Mouse (Mus musculus): ENCODE results near the gene 5730596B20Rik. TPM values are rescaled to one million over a fixed set of nuclear protein-coding genes. Genes with fewer than 3 reads are reported as not detected.

Gene 5730596B20Rik
- total RNA-seq, 2 experiments from 2014 or later = not detected

DNA sequence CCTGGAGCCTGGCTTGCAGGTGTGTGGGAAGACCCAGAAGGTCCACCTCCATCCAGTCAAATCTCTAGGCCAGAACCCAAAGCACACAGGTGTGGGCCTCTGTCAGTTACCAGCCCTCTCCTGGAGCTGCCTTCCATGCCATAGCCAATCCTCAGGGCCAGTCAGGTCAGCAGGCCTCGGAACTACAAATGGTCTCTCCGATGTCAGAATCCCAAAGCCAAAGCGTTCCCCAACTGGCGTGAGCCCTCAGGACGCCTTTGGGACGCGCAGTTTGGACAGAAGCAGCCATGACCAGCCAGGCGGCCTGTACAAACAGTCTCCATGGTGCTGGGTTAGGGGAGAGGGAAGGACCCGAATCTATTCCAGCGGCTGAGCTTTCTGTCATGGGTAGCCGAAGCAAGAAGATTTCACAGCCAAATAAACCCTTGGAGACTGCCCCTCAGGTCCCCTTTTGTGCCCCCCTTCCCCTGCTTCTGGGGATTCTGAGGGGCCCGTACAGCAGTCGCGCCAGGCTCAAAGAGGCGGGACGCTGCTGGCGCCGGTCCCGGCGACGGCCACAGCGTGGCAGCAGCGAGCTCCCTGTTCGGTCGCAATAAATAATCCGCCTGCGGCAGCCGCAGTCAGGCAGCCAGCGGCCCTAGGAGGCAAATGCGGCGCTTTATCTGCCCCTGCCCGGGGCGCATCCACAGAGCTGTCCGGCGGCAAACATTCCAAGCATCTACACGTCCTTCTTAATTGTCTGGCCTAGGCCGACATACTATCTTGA is 34.1 kb downstream of the 5730596B20Rik start:
- DNase-seq (ENCODE audit: low spot score) = peak; percentile 80

DNA sequence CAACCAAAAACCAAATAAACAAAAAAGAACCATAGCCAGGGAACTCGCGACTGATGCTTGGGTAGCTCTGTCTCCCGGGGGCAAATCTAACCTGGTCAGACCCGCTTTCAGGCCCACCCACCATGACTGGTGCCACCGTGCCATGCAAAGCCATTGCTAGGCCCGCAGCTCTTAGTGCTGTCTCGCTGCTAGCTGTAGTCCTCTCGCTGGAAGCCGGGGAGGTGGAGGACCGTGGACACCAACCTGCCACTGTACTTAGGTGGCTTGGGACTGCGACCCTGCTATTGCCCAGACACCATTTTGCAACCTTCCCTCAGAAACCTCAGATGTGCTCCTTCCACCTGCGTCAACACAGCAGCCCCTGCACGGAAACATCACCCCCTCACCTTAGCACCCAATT is 34.7 kb downstream of the 5730596B20Rik start:
- DNase-seq (ENCODE audit: low spot score) = no peak

DNA sequence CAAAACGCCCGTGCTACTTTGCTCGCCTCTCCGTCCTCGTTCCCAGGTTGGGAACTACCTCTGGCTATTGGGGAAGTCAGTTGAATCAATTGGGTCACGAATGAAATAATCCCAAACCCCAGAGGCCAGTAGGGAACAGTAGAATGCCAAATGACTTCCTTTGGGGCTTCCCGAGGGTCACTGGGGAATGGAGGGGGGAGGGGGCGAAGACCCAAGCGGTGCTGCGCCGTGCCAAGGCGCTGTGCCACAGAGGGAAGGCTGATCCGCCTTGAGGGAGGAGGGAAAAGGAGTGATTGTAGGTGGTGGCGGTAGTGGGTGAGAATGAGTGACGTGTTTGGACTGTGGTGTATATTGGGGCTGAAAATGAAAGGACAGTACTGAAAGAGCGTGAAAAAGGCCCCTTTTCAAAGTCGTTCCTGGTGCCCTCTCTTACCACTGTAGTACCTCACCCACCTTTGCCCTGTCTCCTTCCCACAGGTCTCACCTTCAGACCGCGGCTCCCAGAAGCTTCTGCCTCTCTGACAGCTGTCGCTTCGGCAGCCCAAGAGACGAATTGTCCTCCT is 35.3 kb downstream of the 5730596B20Rik start:
- DNase-seq (ENCODE audit: low spot score) = peak; percentile 30

DNA sequence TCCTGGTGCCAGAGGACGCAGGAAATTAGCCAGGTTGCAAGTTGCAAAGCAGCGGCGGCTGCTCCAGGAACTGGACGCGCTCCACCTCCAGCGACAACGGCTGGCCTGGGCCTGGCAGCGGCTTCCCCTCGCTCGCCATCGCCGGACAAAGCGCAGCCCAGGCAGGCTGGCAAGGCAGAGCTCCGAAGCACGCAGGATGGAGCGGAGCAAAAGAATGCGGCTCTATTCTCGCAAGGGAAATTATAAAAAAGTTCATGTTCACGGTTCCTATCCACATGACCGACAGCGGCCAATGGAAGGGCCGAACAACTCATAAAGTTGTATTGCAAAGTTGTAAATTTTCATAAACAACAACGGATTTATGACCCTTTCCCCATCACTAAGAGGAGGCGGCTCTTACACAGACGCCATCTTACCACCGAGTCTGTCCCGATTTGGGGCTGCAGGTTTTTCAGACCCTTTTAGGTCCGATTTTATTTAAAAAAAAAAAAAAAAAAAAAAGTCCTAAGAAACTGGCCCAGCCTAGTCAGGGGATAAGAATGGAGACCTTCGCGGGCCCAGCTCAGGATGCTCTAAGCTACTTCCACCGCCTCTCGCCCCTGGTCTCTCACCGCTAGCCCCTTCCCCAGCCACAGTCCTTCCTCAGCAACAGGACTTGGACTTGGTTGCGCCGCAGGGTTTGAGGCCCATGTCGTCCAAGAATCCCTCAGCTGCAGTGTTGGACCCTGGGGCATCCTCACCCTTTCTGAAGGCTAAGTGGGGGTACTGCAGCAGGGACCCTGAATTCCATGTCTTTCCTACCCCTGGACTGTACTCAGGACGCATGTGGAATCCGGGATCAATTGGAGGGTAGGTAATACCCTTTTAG is 36.1 kb downstream of the 5730596B20Rik start, which contains the start of the genes Hoxa3 and Gm28308:
Hoxa3 (minus strand) TSS at position 218 of the 868 bp plus-strand sequence.
Gm28308 (minus strand) TSS at position 221 of the 868 bp plus-strand sequence.
- DNase-seq (ENCODE audit: low spot score) = peak; percentile 78

DNA sequence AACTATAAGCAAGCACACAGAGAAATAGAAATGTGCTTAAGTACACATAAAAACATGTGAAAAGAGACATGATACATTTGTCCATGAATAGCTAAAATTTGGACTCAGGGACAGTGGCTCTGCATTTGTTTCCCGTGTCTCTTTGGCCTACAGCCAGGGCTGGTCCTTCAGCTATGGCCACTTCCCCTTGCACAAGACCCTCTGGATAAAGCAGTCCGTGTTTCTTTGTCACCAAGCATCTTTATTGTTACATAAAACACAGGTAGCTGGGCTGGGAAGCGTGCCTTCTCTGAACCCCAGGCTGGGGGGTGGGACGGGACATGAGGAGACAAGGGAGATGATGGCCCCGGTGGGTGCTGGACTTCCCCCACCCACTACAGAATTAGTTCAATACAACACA is 37.0 kb downstream of the 5730596B20Rik start:
- peak; percentile 1 for DNase-seq (ENCODE audit: low spot score)

DNA sequence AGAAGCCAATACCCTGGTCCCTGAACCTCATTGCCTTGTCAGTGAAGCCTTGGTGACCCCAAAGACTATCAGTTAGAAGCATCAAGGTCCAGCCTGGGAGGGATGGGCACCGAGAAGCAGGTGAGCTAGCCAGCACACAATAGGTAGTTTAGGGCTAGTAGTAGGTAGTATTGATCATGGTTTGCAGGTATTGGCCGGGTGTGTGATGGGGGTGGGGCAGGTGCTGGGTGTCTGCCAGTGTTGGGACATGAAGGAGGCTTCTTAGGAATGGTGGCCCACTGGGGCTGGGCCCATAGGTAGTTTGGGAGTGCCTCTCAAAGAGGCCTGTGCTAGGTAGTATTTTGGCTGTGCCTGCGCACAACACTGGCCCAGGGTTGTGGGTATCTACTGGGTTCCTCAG is 37.8 kb downstream of the 5730596B20Rik start:
- DNase-seq (ENCODE audit: low spot score) = peak; percentile 3

DNA sequence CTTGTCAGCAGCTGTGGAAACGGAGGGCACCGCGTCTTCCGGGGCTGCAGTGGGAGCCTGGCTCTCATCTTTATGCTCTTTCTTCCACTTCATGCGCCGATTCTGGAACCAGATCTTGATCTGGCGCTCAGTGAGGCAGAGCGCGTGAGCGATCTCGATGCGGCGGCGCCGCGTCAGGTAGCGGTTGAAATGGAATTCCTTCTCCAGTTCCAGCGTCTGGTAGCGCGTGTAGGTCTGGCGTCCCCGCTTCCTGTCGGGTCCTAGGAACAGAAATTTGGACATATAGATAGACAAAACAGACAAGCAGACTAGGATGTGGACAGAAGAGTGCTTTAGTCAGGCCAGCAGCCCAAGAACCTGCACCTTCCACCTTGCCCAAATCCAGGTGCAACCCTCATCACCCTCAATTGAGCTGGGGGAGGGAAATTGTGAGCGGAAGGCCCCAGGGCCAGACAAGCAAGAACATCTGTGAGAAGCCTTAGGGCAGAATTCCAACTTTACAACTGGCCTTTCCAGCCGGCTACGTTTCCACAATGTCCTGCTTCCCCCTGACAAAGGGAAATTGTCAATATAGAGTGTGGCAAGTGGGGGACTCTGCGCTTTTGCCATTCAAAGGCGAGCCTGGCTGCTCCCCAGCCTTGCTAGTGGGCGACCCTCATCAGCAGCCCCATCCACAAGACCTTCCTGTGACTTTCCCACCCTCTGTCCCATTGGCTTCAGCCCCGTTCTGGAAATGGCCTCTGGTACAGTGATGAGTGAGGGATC is 38.7 kb downstream of the 5730596B20Rik start:
- peak; percentile 7 for DNase-seq (ENCODE audit: low spot score)

DNA sequence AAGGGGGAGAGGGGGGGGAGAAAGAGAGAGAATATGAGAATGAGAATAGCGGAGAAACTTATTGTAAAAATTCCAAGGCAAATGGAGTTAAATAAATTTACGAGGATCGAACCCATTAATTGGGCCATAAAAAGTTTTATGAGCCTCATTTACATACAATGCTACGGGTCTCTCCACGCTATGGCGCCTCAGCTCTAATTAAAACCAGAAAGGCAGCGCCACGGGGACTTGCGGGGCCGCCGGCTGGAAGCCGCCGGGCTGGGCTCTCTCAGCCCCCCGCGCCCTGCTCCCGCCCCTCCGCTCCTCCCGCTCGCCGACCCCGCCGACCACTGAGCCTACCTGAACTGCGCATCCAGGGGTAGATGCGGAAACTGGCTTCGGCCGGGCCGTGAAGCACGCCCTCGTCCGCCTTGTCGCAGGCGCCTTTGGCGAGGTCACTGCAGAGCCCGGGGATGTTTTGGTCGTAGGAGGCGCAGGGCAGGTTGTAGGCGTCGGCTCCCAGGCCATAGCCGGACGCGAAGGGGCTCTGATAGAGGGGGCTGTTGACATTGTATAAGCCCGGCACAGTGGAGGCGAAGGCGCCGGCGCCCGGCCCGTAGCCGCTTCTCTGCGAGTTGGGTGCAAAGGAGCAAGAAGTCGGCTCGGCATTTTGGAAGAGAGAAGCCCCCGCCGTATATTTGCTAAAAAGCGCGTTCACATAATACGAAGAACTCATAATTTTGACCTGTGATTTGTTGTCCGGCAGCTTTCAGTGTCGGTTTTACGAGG is 39.6 kb downstream of the 5730596B20Rik start:
- peak; percentile 50 for DNase-seq (ENCODE audit: low spot score)

DNA sequence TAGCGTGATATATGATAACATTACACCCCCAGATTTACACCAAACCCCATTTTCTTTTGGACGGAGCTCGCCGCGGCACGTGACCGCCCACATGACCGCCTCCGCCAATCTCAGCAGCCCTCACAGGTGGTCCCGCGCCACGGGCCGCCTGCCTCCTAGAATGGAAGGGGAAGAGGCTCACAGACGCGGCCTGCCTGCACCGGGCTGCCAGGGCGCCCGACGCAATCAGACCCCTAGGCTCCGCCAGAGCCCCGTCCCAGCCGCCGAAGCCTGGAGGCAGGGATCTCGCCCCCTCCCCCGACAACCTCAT is 40.1 kb downstream of the 5730596B20Rik start:
- DNase-seq (ENCODE audit: low spot score) = peak; percentile 88

DNA sequence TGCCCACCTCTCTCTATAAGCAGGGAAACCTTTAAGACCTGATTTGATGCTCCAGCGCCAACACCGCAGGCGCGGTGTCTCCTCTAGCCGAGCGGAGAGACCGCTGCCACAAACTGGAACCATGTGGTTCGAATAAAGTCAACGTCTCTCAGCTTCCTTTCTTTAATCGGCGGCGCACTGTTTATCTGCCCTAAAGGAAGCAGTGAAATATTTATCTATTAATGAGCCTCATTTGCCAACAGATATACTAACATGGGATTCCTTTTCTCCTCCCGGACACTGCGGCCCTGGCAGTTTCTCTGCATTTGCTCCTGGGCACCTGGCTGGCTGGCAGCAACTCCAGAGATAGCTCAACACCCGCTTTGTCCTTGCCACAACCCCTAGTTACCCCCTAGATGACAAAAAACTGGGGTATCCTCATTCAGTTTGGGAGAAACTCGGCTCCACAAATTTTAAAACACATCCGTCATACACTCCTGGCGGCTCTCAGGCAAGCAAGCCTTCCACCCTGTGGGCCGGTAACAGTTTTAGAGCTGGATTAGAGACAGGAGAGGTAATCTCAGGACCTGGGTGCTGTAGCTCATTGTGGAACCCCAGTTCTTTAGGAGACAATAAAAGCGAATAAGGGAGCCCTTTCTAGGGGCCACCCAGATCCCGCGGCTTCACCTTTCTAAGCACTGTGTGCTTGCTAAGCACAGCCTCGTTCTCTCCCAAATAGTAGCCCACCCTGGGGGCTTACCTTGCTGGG is 40.8 kb downstream of the 5730596B20Rik start:
- DNase-seq (ENCODE audit: low spot score) = peak; percentile 9

DNA sequence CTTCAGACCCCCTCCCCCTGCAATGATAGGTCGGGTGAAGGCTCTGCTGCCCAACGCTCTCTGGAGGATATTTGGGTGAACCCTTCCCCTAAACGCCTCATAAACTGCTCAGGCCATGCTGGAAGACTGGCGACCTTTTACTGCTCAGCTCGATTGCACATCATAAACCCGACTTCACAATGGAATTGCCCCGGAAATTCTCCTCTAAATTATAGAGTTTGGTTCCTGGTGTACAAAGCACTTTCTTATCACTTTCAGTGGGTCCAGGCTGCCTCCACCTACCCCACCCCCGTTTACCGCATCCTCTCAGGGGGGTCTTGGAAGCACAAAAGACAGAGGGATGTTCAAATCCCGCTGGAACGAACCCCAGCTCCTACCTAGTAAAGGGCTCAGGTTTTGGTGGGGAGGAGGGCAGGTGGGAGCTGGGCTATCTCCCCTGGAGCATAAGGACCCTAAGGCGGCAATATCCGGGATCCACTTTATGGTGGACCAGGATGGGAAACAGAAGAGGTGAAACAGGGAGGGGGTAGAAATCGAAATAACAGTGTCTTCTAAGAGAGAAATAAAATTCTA is 41.4 kb downstream of the 5730596B20Rik start:
- DNase-seq (ENCODE audit: low spot score) = no peak

DNA sequence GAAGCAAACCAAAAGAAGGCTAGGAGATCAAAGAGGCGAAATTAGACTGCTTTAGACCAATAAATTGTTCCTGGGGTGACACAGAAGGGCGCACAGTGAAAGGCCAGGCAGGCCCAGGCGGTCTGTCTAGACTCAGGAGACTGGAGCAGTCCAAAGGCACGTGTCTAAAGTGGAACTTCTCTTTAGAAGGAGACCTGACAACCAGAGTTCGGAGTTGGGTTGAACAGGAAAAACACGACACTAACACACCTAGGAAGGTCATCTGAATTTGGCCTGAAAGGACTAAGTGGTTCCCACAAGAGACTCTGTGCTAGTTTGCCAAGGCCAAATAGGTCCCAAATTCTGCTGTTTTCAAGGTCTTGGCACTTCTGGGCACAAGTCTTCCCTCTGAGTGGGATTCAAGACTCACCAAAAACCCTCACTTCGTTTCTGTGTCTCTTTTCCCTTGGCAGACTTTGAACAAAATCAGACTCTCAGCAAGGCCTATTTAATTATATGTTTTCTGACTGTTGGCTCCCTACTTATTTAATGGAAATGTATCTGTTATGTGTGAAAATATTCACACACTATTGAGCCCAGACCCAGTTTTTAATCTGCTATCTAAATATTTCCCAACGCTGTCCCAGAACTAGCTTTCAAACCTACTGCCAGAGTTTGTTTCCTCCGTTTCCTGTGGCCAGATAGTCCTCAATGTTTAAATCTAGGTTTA is 42.1 kb downstream of the 5730596B20Rik start:
- DNase-seq (ENCODE audit: low spot score) = no peak

DNA sequence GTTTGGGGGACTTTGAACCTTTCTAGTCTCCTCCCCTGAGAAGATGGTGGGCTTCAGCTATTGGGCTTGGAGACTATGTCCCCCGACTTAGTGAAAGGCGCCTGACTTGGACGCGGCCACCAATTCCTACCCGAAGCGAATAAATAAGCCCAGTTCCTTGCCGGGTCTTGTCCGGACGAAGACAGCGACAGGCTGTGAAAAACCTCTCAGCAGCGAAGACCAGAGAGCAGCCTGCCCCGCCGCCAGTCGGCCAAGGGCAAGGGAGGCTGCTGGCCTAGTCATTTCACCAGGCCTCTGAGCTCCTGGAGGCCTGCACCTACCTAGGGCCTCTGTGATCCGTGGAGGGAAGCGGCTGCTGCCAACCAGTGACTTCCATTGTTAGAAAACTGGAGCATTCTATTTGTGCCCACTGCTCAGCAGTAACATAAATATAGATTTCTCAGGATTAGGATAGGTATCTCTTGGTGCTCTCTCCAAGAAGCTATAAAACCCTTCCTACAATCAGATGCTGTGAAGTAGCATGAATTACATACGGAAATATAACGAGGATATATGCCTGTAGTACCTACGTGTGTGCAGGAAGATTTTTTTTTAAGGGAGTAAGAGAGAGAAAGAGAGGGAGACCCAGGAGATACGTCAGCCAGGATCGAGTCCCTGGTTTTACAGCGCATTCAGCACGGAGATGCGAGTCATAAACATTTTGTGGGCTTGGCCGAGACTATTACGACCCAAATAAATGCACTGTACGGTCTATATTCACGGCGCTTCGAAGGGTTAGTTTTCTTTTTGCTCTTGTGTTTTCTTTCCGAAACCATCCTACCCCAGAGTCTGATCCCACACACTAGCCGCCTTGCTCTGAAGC is 42.9 kb downstream of the 5730596B20Rik start:
- no peak for DNase-seq (ENCODE audit: low spot score)

DNA sequence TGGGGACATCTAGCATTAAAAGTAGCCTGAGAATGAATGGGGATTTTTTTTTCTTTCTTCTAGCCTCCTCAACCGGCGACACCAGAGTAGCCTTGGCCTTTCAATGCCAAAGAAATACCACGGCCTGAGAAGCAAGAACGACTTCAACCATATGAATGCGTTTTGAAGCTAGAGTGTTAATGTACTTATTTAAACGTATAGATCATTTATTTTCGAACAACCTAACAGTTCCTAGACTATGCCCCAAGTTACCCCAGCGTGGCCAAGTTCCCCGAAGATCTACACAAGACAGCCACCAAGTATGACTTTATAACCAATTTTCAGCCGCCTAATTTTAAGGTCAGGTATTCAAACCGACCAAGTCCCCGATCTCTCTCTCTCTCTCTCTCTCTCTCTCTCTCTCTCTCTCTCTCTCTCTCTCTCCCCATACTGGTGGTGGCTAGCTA is 43.6 kb downstream of the 5730596B20Rik start:
- DNase-seq (ENCODE audit: low spot score) = no peak

DNA sequence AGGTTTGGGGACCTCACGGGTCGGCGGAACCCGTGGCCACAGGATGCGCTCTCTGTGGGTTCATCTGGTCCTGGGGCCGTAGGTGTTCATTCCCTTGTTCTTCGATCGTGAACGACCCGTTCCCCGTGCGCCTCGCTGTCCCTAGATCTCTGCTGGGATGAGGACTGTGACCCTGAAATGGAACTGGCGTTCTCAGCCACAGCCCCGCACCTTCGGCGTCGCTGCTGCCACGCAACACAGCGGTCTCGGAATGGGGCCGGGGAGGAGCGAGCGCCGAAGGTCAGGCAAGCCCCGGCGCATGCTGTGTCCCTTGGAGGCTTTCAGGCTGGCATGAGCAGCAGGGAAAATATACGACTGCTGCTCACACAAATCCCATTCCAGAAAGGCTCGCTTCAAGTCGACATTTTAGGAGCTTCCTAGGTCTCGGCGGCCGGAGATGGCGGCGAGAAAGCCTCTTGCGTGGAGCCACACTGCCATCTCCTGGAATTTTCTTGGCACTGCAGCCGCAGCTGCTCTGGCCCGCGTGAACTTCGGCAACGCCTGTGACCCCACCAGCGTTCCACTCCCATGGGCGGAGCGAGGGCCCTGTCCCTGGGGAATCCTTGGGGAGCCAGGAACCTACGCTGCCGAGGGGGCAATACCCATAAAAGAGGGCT is 44.2 kb downstream of the 5730596B20Rik start, which contains the start of gene Hoxa7:
Hoxa7 (minus strand) TSS at position 518 of the 656 bp plus-strand sequence.
- peak; percentile 94 for DNase-seq (ENCODE audit: low spot score)

DNA sequence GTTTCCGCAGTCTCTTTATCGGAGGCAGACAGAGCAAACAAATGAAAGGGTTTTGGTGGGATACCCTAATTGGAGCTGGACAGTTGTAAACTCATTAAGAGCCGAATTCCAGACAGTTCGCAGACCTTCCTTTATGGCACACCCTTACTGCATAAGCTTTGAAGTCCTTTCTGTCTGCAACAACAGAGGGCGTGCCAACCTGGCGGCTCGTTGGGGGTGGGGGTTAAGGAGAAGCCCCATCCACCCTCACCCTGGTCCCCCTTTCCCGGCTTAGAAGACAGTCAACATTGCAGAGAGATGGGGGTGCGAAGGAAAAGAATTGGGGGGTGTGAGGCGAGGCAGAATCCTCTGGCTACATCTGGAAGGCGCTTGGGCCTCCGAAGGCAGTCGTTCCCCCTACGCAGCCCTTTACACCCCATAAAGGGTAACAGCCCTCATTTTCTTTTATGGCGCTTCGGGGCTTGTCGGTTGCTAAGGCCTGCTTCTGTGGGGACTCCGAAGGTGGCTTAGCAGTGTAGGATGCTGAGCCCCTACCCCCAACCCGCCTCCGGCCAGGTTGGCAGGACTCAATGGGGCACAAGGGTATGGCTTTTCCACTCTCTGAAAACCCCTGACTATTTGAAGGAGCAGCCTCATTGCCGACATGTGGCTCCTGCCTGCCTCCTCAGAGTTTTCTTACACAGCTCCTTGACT is 44.8 kb downstream of the 5730596B20Rik start:
- DNase-seq (ENCODE audit: low spot score) = no peak

DNA sequence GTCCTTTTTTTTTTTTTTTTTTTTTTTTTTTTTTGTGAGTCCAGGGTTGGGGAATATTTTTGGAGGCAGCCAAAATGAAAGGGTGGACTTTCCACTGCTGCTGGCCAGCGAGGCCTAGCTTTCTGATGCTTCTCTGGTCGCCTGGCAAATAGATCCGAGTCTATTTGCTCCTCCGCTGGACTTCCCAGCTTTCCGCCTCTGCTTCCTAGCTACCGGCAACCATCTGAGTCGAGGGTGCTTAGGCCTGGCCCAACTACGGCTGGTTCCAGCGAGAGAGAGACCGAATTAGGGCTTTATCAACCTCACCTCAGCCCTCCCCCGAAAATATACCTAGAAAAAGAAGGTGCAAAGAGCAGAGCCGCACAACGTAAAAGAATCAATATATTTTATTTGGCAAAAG is 45.4 kb downstream of the 5730596B20Rik start:
- DNase-seq (ENCODE audit: low spot score) = no peak
